Mouse (Mus musculus) stomach, embryonic 16.5 days (tissue): ENCODE measurements around the gene Nr2e1. TPM values are rescaled to one million over a fixed set of nuclear protein-coding genes. Genes with fewer than 3 reads are reported as not detected.
A peak's percentile ranks its signal among the peaks of the same experiment; 100 is the strongest.

ENCODE experiments used
- ATAC-seq: fragments of 200-750 bp; cut with Nextera tagmentation; 2 replicates; pipeline ENCODE4 v1.8.0; 2017; ENCODE audit warnings: moderate number of reproducible peaks, moderate TSS enrichment; ENCODE audit not compliant: insufficient read depth, low FRiP score
- H3K27ac ChIP-seq: fragments of 300-500 bp; sonication (generic); 2 replicates; pipeline ENCODE4 v1.5.1; 2014; ENCODE audit warnings: low read length
- H3K27me3 ChIP-seq: fragments of 300-500 bp; sonication (generic); 2 replicates; pipeline ENCODE4 v1.6.1; 2014; ENCODE audit warnings: low read length, control low read depth, mixed read lengths; ENCODE audit not compliant: control insufficient read depth, insufficient read depth
- H3K36me3 ChIP-seq: fragments of 300-500 bp; sonication (generic); 2 replicates; pipeline ENCODE4 v1.6.1; 2014; ENCODE audit warnings: low read length; ENCODE audit not compliant: control insufficient read depth, insufficient read depth
- H3K4me1 ChIP-seq: fragments of 300-500 bp; sonication (generic); 2 replicates; pipeline ENCODE4 v1.6.1; 2014; ENCODE audit warnings: low read length, control low read depth, mixed read lengths; ENCODE audit not compliant: control insufficient read depth, insufficient read depth
- H3K4me2 ChIP-seq: fragments of 300-500 bp; sonication (generic); 2 replicates; pipeline ENCODE4 v1.6.1; 2014; ENCODE audit warnings: low read depth, low read length, mixed read lengths
- H3K4me3 ChIP-seq: fragments of 300-500 bp; sonication (generic); replicated peaks from 2 replicates; pipeline ENCODE4 v1.5.1; 2014; ENCODE audit warnings: mild to moderate bottlenecking, low read length
- H3K9ac ChIP-seq: fragments of 300-500 bp; sonication (generic); 2 replicates; pipeline ENCODE4 v1.6.1; 2014; ENCODE audit warnings: low read length
- H3K9me3 ChIP-seq: fragments of 300-500 bp; sonication (generic); replicated peaks from 2 replicates; pipeline ENCODE4 v1.6.1; 2016; ENCODE audit warnings: low read length, control low read depth; ENCODE audit not compliant: control insufficient read depth
- WGBS: fragments of 180-500 bp; shearing (Covaris S2); extraction: QIAGEN DNeasy Blood & Tissue Kit; methylation state at CpG from one replicate; pipeline ENCODE4 v1.1.7; 2014; 5-methylcytosine and 5-hydroxymethylcytosine counted together
- polyA plus RNA-seq: library from polyadenylated mRNA; unstranded; fragments of >200 nt; fragmentation: Nextera tagmentation; extraction: Ambion mirVana; gene quantifications from 2 replicates; pipeline ENCODE4 v1.2.1, GENCODE M21; 2015

The Nr2e1 gene
- polyA plus RNA-seq, 1 experiment from 2014 or later = not detected

DNA sequence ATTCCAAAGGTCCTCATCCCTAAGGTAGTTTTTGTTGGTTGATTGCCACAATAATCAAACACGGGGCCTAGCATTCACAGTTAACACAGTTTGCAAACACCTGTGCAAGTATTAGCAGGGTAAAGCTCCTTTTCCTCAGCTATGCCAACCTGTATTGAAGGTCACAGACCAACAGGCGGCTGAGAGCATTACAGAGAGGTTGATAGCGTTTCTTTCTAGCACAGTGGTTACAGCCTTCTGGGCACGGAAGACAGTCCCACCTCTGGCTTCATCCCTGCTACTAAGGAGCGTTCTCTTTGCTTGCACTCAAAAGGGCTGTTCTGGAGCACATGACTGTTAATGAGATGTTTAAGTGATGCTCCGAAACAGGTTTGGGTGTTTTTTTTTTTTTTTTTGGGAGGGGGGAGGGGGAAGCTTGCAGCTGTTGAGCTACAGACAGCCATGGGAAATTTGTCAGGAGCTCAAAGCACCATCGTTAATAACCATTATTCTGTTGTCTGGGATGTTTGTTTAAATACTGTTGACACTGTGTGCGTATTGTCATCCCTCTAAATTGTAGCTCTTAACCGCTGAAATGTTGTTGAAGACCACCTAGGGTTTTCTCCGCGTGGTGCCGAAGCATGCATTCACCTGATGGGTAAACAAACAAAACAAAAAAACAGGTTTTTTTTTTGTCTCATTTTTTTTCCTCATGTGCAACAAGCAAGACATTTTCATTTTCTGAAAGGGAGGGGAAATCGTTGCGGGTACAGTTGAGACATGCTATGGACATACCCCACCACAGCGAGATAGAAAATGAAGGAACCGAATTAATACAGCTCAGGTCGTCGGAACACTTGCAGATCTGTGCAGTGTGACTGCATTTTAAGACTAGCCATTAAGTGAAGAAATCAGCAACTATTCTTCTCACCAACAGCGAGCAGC, 7.1 kb upstream of the Nr2e1 start:
- Histone ChIP-seq H3K27ac (no peak overlapping the region), H3K36me3 (no peaks in the 10 kb centered on the region), H3K4me3 (no peak overlapping the region), H3K4me1 (peaks cover 11% of the 10 kb centered on the region; the same call in 1 of the 2 replicates), H3K27me3 (peaks cover 92% of the 10 kb centered on the region), H3K9me3 (0 out of 2 replicates have a peak, but pooled peaks cover 3% of the 10 kb centered on the region), H3K4me2 (no peak overlapping the region), H3K9ac (no peak overlapping the region)
- ATAC-seq = no peak
- 2% methylated on average over 19 of the region's 19 CpGs for WGBS

GRCm38 (mm10) chr10:42589505-42589904, 6.1 kb upstream of the Nr2e1 start:
- Histone ChIP-seq H3K27ac (no peak overlapping the region), H3K4me3 (no peak overlapping the region), H3K9ac (no peak overlapping the region), H3K27me3 (peaks cover 95% of the 10 kb centered on the region), H3K4me1 (peaks cover 11% of the 10 kb centered on the region; the same call in 1 of the 2 replicates), H3K9me3 (0 out of 2 replicates have a peak, but pooled peaks cover 3% of the 10 kb centered on the region), H3K36me3 (no peaks in the 10 kb centered on the region), H3K4me2 (no peak overlapping the region)
- WGBS = 4% methylated on average over 5 of the region's 5 CpGs
- no peak for ATAC-seq

- Histone ChIP-seq H3K4me1 (peaks cover 11% of the 10 kb centered on the region; the same call in 1 of the 2 replicates), H3K27ac (no peak overlapping the region), H3K36me3 (no peaks in the 10 kb centered on the region), H3K27me3 (peaks cover 94% of the 10 kb centered on the region), H3K4me2 (no peak overlapping the region), H3K4me3 (no peak overlapping the region), H3K9ac (no peak overlapping the region), H3K9me3 (0 out of 2 replicates have a peak, but pooled peaks cover 3% of the 10 kb centered on the region)
- ATAC-seq = no peak
- WGBS = 4% methylated on average over 8 of the region's 8 CpGs
These were observed 4.7 kb upstream of the Nr2e1 start for GRCm38 (mm10) chr10:42587961-42588750.

DNA sequence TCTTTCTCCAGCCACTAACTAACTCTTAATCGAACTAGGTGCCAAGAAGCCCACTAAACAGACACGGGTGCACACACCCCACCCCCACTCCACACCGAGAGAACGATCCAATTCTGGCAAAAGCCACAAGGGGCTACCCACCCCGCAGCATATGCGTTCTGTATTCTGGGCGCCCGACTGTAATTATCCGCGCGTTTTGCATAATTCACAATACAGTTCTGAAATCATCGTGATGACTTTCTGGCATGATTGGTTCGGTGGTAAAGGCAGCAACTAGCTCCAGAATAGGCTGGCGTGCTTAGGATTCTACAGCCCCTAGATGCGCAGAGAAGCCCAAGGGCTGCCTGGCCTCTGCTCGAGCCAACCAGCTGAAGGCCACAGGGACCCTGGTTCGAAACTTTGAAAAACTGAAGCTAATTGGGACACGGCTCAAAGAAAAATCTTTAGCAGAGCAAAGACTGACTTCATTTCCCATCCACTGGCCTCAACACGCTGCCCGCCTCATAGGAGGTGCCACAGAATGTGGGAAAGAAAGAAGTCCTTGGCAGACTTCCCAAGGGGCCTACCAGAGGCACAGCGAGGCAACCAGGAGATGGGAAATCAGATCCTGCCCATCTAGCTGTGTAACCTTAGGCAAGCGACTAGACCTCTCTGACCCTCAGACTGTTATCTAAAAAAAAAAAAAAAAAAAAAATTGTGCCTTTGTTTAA, 2.3 kb upstream of the Nr2e1 start:
- Histone ChIP-seq H3K4me1 (no peaks in the 10 kb centered on the region), H3K27ac (no peak overlapping the region), H3K9ac (no peak overlapping the region), H3K27me3 (peaks cover 90% of the 10 kb centered on the region), H3K4me2 (no peak overlapping the region), H3K4me3 (no peak overlapping the region), H3K9me3 (0 out of 2 replicates have a peak, but pooled peaks cover 3% of the 10 kb centered on the region), H3K36me3 (no peaks in the 10 kb centered on the region)
- WGBS = 7% methylated on average over 22 of the region's 22 CpGs
- no peak for ATAC-seq

DNA sequence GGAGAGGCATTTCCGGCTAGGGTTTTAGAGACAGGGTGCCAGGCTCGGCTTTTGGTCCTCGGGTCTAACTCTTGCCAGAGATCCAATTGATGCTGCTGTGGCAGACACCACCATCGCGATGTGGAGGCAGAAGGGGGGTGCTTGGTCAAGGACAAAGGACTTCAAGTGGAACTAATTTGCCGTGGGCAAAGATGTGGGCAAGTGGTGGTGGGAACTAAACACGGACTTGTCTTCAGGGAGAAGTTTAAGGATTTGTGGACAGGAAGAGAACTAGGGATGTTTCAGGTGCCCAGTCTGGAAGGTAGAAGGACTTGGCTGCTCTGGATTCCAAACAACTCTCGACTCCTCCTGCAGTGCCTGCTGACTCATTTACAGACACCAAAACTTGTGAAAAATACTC, 1.7 kb upstream of the Nr2e1 start:
- H3K27ac ChIP-seq = no peak overlapping the region
- H3K4me3 ChIP-seq = no peak overlapping the region
- WGBS = 3% methylated on average over 8 of the region's 8 CpGs
- no peaks in the 10 kb centered on the region for H3K4me1 ChIP-seq
- no peaks in the 10 kb centered on the region for H3K36me3 ChIP-seq
- no peak overlapping the region for H3K9ac ChIP-seq
- peaks cover 91% of the 10 kb centered on the region for H3K27me3 ChIP-seq
- H3K4me2 ChIP-seq = no peak overlapping the region
- ATAC-seq = no peak
- H3K9me3 ChIP-seq = 0 out of 2 replicates have a peak, but pooled peaks cover 3% of the 10 kb centered on the region

- Histone ChIP-seq H3K27me3 (peaks cover 91% of the 10 kb centered on the region), H3K4me1 (peaks cover 3% of the 10 kb centered on the region; the same call in 1 of the 2 replicates), H3K4me2 (no peak overlapping the region), H3K27ac (no peak overlapping the region), H3K36me3 (no peaks in the 10 kb centered on the region), H3K9me3 (0 out of 2 replicates have a peak, but pooled peaks cover 3% of the 10 kb centered on the region), H3K4me3 (peak overlapping the region; percentile 1; the same call in 1 of the 2 replicates), H3K9ac (no peak overlapping the region)
- 2% methylated on average over 37 of the region's 37 CpGs for WGBS
- ATAC-seq = no peak
These were observed 1.1 kb upstream of the Nr2e1 start for GRCm38 (mm10) chr10:42584436-42584983.

- 0 out of 2 replicates have a peak overlapping the region, but pooled peaks have one; percentile 20 for H3K4me2 ChIP-seq
- WGBS = under 1% methylated on average over 32 of the region's 32 CpGs
These were observed 537 bp upstream of the Nr2e1 start for GRCm38 (mm10) chr10:42583902-42584435.

DNA sequence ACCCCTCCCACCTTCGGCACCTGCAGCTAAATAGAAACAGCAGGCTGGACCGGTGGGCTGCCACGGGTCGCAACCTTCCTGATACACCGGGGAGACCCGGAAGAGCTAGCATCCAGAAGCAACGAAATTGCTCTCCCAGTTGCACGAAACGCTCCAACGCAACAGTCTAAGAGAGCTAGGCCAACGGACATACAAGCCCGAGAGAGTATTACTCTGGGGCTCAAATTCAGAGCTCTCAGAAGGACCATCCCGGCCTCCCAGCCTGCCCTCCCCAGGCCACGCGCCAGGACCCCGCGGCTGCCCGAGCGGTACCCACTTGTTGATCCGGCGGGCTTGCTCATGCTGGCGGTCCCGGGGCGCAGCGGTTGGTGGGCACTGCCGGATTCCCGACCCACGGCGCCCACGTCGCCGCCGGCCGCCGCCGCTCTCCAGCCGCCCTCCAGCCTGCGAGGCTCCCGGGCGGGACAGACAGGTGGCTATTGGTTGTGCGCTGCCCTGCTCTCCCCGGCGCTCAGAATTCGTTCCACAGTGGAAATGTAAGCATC, 794 bp downstream of the Nr2e1 start:
- Histone ChIP-seq H3K4me3 (no peak overlapping the region), H3K36me3 (no peaks in the 10 kb centered on the region), H3K27ac (no peak overlapping the region), H3K9ac (no peak overlapping the region), H3K9me3 (0 out of 2 replicates have a peak, but pooled peaks cover 3% of the 10 kb centered on the region), H3K4me1 (peaks cover 3% of the 10 kb centered on the region; the same call in 1 of the 2 replicates), H3K27me3 (peaks cover 92% of the 10 kb centered on the region), H3K4me2 (no peak overlapping the region)
- no peak for ATAC-seq
- under 1% methylated on average over 44 of the region's 44 CpGs for WGBS

More at GRCm38 (mm10) chr10:42583902-42584435, 537 bp upstream of the Nr2e1 start:
- H3K9ac ChIP-seq = no peak overlapping the region
- H3K4me3 ChIP-seq = peak overlapping the region; percentile 24
- H3K9me3 ChIP-seq = 0 out of 2 replicates have a peak, but pooled peaks cover 3% of the 10 kb centered on the region
- no peaks in the 10 kb centered on the region for H3K36me3 ChIP-seq
- H3K4me1 ChIP-seq = peaks cover 3% of the 10 kb centered on the region; the same call in 1 of the 2 replicates
- ATAC-seq = no peak
- peaks cover 91% of the 10 kb centered on the region for H3K27me3 ChIP-seq
- H3K27ac ChIP-seq = no peak overlapping the region
